Mouse (Mus musculus): ENCODE data around the gene Fis1. TPM values are rescaled to one million over a fixed set of nuclear protein-coding genes. Genes with fewer than 3 reads are reported as not detected.

Gene Fis1
- total RNA-seq, 2 experiments from 2014 or later = 184 to 185 TPM

- DNase-seq (ENCODE audit: low spot score in 2 of 2) = no peak
Observed at GRCm38 (mm10) chr5:136966861-136967455, 13.9 kb downstream of the Fis1 start.

- peak in 1 of 2 experiments; percentile 55 for DNase-seq (ENCODE audit: low spot score in 2 of 2)
Observed at GRCm38 (mm10) chr5:136967592-136967991, 14.5 kb downstream of the Fis1 start.

GRCm38 (mm10) chr5:136970703-136971102, 17.6 kb downstream of the Fis1 start:
- DNase-seq (ENCODE audit: low spot score in 2 of 2) = peak; percentile 76 to 78

GRCm38 (mm10) chr5:136973670-136974069, 20.6 kb downstream of the Fis1 start:
- no peak for DNase-seq (ENCODE audit: low spot score in 2 of 2)

- no peak for DNase-seq (ENCODE audit: low spot score in 2 of 2)
Observed at GRCm38 (mm10) chr5:136977769-136978168, 24.7 kb downstream of the Fis1 start.

- no peak for DNase-seq (ENCODE audit: low spot score in 2 of 2)
Observed at GRCm38 (mm10) chr5:136979762-136980161, 26.7 kb downstream of the Fis1 start.

- DNase-seq (ENCODE audit: low spot score in 2 of 2) = no peak
Observed at GRCm38 (mm10) chr5:136980974-136981373, 27.9 kb downstream of the Fis1 start.

- peak; percentile 46 to 57 for DNase-seq (ENCODE audit: low spot score in 2 of 2)
Observed at GRCm38 (mm10) chr5:136982338-136982930, 29.4 kb downstream of the Fis1 start.

GRCm38 (mm10) chr5:136984828-136985227, 31.8 kb downstream of the Fis1 start:
- no peak for DNase-seq (ENCODE audit: low spot score in 2 of 2)

GRCm38 (mm10) chr5:136986695-136987137, 33.6 kb downstream of the Fis1 start, which contains the start of gene Plod3:
TSS of gene Plod3 (plus strand) at chr5:136987019.
- DNase-seq (ENCODE audit: low spot score in 2 of 2) = peak; percentile 87 to 88

- peak; percentile 79 to 82 for DNase-seq (ENCODE audit: low spot score in 2 of 2)
Observed at GRCm38 (mm10) chr5:136987138-136987933, 34.3 kb downstream of the Fis1 start.

GRCm38 (mm10) chr5:136987934-136988271, 34.8 kb downstream of the Fis1 start, which contains the start of gene Znhit1:
TSS of gene Znhit1 (minus strand) at chr5:136988021.
- no peak for DNase-seq (ENCODE audit: low spot score in 2 of 2)

- no peak for DNase-seq (ENCODE audit: low spot score in 2 of 2)
Observed at GRCm38 (mm10) chr5:136988420-136988819, 35.3 kb downstream of the Fis1 start.

GRCm38 (mm10) chr5:136989801-136990200, 36.7 kb downstream of the Fis1 start:
- no peak for DNase-seq (ENCODE audit: low spot score in 2 of 2)

GRCm38 (mm10) chr5:136999449-136999848, 46.4 kb downstream of the Fis1 start:
- DNase-seq (ENCODE audit: low spot score in 2 of 2) = no peak

GRCm38 (mm10) chr5:137000612-137001011, 47.5 kb downstream of the Fis1 start:
- DNase-seq (ENCODE audit: low spot score in 2 of 2) = no peak

- no peak for DNase-seq (ENCODE audit: low spot score in 2 of 2)
Observed at GRCm38 (mm10) chr5:137007276-137007675, 54.2 kb downstream of the Fis1 start.

GRCm38 (mm10) chr5:137009988-137010387, 56.9 kb downstream of the Fis1 start:
- peak; percentile 45 to 60 for DNase-seq (ENCODE audit: low spot score in 2 of 2)

GRCm38 (mm10) chr5:137012401-137012950, 59.4 kb downstream of the Fis1 start:
- peak in 1 of 2 experiments; percentile 39 for DNase-seq (ENCODE audit: low spot score in 2 of 2)
